Mouse (Mus musculus) thymus, adult 2 months (tissue): Measurements from ENCODE around the gene Sos2.

Experiments used
- CTCF ChIP-seq: fragments of 200-500 bp; IDR thresholded peaks from 2 replicates; pipeline ENCODE4 v1.5.1; 2012; ENCODE audit warnings: mild to moderate bottlenecking, control low read depth, low read length, moderate library complexity, borderline replicate concordance; ENCODE audit not compliant: control insufficient read depth, poor library complexity, insufficient read depth; ENCODE audit errors: extremely low read depth
- POLR2A ChIP-seq: fragments of 200-500 bp; IDR thresholded peaks from 2 replicates; pipeline ENCODE4 v1.6.1; 2012; ENCODE audit warnings: mild to moderate bottlenecking, low read length, control low read depth, moderate library complexity; ENCODE audit not compliant: control insufficient read depth, poor library complexity, insufficient read depth; ENCODE audit errors: extremely low read depth

DNA sequence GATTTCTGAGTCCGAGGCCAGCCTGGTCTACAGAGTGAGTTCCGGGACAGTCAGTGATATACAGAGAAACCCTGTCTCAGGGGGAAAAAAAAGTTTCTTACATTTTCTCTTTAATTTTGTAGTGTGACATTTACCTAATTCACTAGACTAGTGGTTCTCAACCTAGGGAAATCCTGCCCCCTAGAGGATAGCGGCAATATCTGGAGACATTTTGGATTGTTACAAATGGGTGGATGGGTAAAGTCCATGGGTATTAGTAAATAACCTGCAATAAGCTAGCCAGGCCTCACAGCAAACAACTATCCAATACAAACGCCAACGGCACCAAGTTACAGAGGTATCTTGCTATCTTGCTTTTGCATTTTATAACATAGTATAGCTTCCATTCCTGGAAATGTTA, 15.1 kb upstream of the Sos2 start:
- TF ChIP-seq CTCF = no peak
- TF ChIP-seq POLR2A = no peak
